Comparison of ENCODE assay signal across 8 mouse cellular contexts in genomic region chr15:81399638-81400315, GRCm38 (mm10). TPM values are rescaled to one million over a fixed set of nuclear protein-coding genes. Genes with fewer than 3 reads are reported as not detected.
DNase-seq lines count a peak whose midpoint lies in the region; ATAC-seq and TF ChIP-seq lines count a peak whose summit lies in the region.

Gene St13, minus strand, starts transcription at chr15:81400077.
Gene Xpnpep3, plus strand, starts transcription at chr15:81400138.

- H3K27me3 ChIP-seq in ES-Bruce4 (ENCODE audit: control insufficient read depth, insufficient read depth, low read length, poor library complexity, severe bottlenecking): no peaks in the 10 kb centered on the region
- H3K27me3 ChIP-seq in forebrain, embryonic 14.5 days (replicated peaks; ENCODE audit: control insufficient read depth, insufficient read depth, low read length): no peaks in the 10 kb centered on the region
- no peaks in the 10 kb centered on the region for H3K27me3 ChIP-seq in neural tube, embryonic 15.5 days (replicated peaks)

- peak within 1 kb of the TSS; percentile 86 for H3K9ac ChIP-seq in ES-Bruce4 (ENCODE audit: low read depth, poor library complexity, severe bottlenecking)
- peak within 1 kb of the TSS; percentile 83 for H3K9ac ChIP-seq in forebrain, embryonic 14.5 days (ENCODE audit: low read length)
- H3K9ac ChIP-seq in neural tube, embryonic 15.5 days (replicated peaks): peak within 1 kb of the TSS; percentile 90

- no peak for TF ChIP-seq CTCF in ES-Bruce4 (IDR thresholded peaks at IDR 0.05; ENCODE audit: low read depth, low read length)

- peak; percentile 97 for ATAC-seq in cerebellum, adult (ENCODE audit: insufficient number of reproducible peaks, low FRiP score, low TSS enrichment)
- peak; percentile 99 for ATAC-seq in forebrain, embryonic 14.5 days
- peak; percentile 99 for ATAC-seq in neural tube, embryonic 15.5 days (ENCODE audit: low FRiP score)

- no peaks in the 10 kb centered on the region for H3K4me1 ChIP-seq in ES-Bruce4 (ENCODE audit: control insufficient read depth, insufficient read depth, low read length)
- peaks cover 11% of the 10 kb centered on the region for H3K4me1 ChIP-seq in forebrain, embryonic 14.5 days (ENCODE audit: control insufficient read depth, insufficient read depth, low read length)
- peaks cover 31% of the 10 kb centered on the region for H3K4me1 ChIP-seq in neural tube, embryonic 15.5 days

- peak; percentile 50; the same call in 1 of the 2 replicates for TF ChIP-seq EP300 in ES-Bruce4 (IDR thresholded peaks at IDR 0.05; ENCODE audit: insufficient read depth, low read depth, low read length)

- peaks cover 11% of the 10 kb centered on the region for H3K36me3 ChIP-seq in ES-Bruce4 (ENCODE audit: control insufficient read depth, insufficient read depth, low read length, poor library complexity, severe bottlenecking)
- H3K36me3 ChIP-seq in forebrain, embryonic 14.5 days (ENCODE audit: control insufficient read depth, insufficient read depth, low read length): no peaks in the 10 kb centered on the region
- no peaks in the 10 kb centered on the region for H3K36me3 ChIP-seq in neural tube, embryonic 15.5 days

- TF ChIP-seq POLR2A in ES-Bruce4 (IDR thresholded peaks at IDR 0.05; ENCODE audit: insufficient read depth, low read length): peak; percentile 66

- H3K4me3 ChIP-seq in ES-Bruce4 (ENCODE audit: low read depth, low read length): peak within 1 kb of the TSS; percentile 97
- H3K4me3 ChIP-seq in forebrain, embryonic 14.5 days (ENCODE audit: low read depth, low read length): peak within 1 kb of the TSS; percentile 63
- H3K4me3 ChIP-seq in neural tube, embryonic 15.5 days (replicated peaks): peak within 1 kb of the TSS; percentile 98

- H3K9me3 ChIP-seq in ES-Bruce4 (replicated peaks; ENCODE audit: control insufficient read depth, insufficient read depth, low read length, poor library complexity, severe bottlenecking): no peaks in the 10 kb centered on the region
- H3K9me3 ChIP-seq in forebrain, embryonic 14.5 days (replicated peaks; ENCODE audit: control insufficient read depth, low read length): no peaks in the 10 kb centered on the region
- H3K9me3 ChIP-seq in neural tube, embryonic 15.5 days (replicated peaks): no peaks in the 10 kb centered on the region

- under 1% methylated on average over 50 of the region's 50 CpGs for WGBS in forebrain, embryonic 14.5 days
- WGBS in neural tube, embryonic 15.5 days: under 1% methylated on average over 50 of the region's 50 CpGs

- peak within 1 kb of the TSS; percentile 87 for H3K27ac ChIP-seq in ES-Bruce4 (ENCODE audit: insufficient read depth, low read length)
- peak within 1 kb of the TSS; percentile 81 for H3K27ac ChIP-seq in forebrain, embryonic 14.5 days (ENCODE audit: low read depth, low read length)
- H3K27ac ChIP-seq in neural tube, embryonic 15.5 days (replicated peaks): peak within 1 kb of the TSS; percentile 98

- intact Hi-C loops in heart, postnatal 14 days (cut with DNase I): loop anchor here (2.0 kb wide), 1 partner anchor 39 kb away; the partner anchor contains the start of gene Slc25a17

- peak within 1 kb of the TSS; percentile 58 for H3K4me2 ChIP-seq in forebrain, embryonic 14.5 days (ENCODE audit: low read length)
- peak within 1 kb of the TSS; percentile 74 for H3K4me2 ChIP-seq in neural tube, embryonic 15.5 days

- DNase-seq in forebrain, embryonic 14.5 days (ENCODE audit: low spot score): peak; percentile 95
- DNase-seq in heart, postnatal 14 days: peak; percentile 98 to 100
- DNase-seq in layer of hippocampus, adult 11-12 months (ENCODE audit: low spot score): peak; percentile 97
- peak; percentile 97 to 99 for DNase-seq in lung, adult 18-20 months
- peak; percentile 96 for DNase-seq in testis, postnatal 14 days (ENCODE audit: low spot score)

RNA-seq across cellular contexts. Expression of gene St13, which starts in this region (rescaled TPM):
- 696 and 796 TPM in 2 replicates for polyA plus RNA-seq in ES-Bruce4 (2011; ENCODE audit: insufficient read depth, insufficient read length, low read depth, missing spikeins)
- polyA plus RNA-seq in forebrain, embryonic 14.5 days (2014; fragmentation: Nextera tagmentation; extraction: Ambion mirVana): 170 and 180 TPM in 2 replicates
- 10 to 100 TPM; 71.5 to 86.1 TPM for total RNA-seq in heart, postnatal 14 days (2021)
- 185 and 188 TPM in 2 replicates for polyA plus RNA-seq in neural tube, embryonic 15.5 days (2015; fragmentation: Nextera tagmentation; extraction: Ambion mirVana)

RNA-seq across cellular contexts. Expression of gene Xpnpep3, which starts in this region (rescaled TPM):
- polyA plus RNA-seq in ES-Bruce4 (2011; ENCODE audit: insufficient read depth, insufficient read length, low read depth, missing spikeins): 21.0 and 26.7 TPM in 2 replicates
- 4.3 and 5.2 TPM in 2 replicates for polyA plus RNA-seq in forebrain, embryonic 14.5 days (2014; fragmentation: Nextera tagmentation; extraction: Ambion mirVana)
- 10 to 100 TPM; 12.5 to 13.4 TPM for total RNA-seq in heart, postnatal 14 days (2021)
- 8.1 and 10.9 TPM in 2 replicates for polyA plus RNA-seq in neural tube, embryonic 15.5 days (2015; fragmentation: Nextera tagmentation; extraction: Ambion mirVana)

Comparison
In these comparisons a context has a peak if more than half of its experiments do, and no peak if none do; other contexts are left out.
1. Peak in every context shown above with its lines: DNase-seq, ATAC-seq, H3K4me3 ChIP-seq and H3K27ac ChIP-seq.